Mouse (Mus musculus) midbrain, embryonic 11.5 days (tissue): ENCODE measurements around the gene Xirp1. TPM values are rescaled to one million over a fixed set of nuclear protein-coding genes. Genes with fewer than 3 reads are reported as not detected.

Experiments used
- ATAC-seq: fragments of 200-750 bp; cut with Nextera tagmentation; 2 replicates; pipeline ENCODE4 v1.8.0; 2017; ENCODE audit warnings: moderate TSS enrichment, moderate library complexity; ENCODE audit not compliant: low FRiP score
- DNase-seq: peaks from one replicate; pipeline ENCODE4 v3.0.0; 2015; ENCODE audit warnings: low spot score; ENCODE audit errors: missing footprints
- H3K27ac ChIP-seq: fragments of 300-500 bp; sonication (generic); 2 replicates; pipeline ENCODE4 v1.5.1; 2014; ENCODE audit warnings: low read depth, low read length
- H3K27me3 ChIP-seq: fragments of 300-500 bp; sonication (generic); 2 replicates; pipeline ENCODE4 v1.6.1; 2014; ENCODE audit warnings: mild to moderate bottlenecking, low read length, moderate library complexity, mixed read lengths; ENCODE audit not compliant: control insufficient read depth, insufficient read depth
- H3K36me3 ChIP-seq: fragments of 300-500 bp; sonication (generic); 2 replicates; pipeline ENCODE4 v1.6.1; 2014; ENCODE audit warnings: mild to moderate bottlenecking, low read length, moderate library complexity, mixed read lengths; ENCODE audit not compliant: control insufficient read depth, insufficient read depth
- H3K4me1 ChIP-seq: fragments of 300-500 bp; sonication (generic); 2 replicates; pipeline ENCODE4 v1.6.1; 2014; ENCODE audit warnings: low read length; ENCODE audit not compliant: control insufficient read depth, insufficient read depth
- H3K4me2 ChIP-seq: fragments of 300-500 bp; sonication (generic); 2 replicates; pipeline ENCODE4 v1.6.1; 2014; ENCODE audit warnings: mild to moderate bottlenecking, moderate library complexity
- H3K4me3 ChIP-seq: fragments of 300-500 bp; sonication (generic); 2 replicates; pipeline ENCODE4 v1.5.1; 2014; ENCODE audit warnings: low read depth, low read length
- H3K9ac ChIP-seq: fragments of 300-500 bp; sonication (generic); 2 replicates; pipeline ENCODE4 v1.6.1; 2014; ENCODE audit warnings: low read length
- H3K9me3 ChIP-seq: fragments of 300-500 bp; sonication (generic); 2 replicates; pipeline ENCODE4 v1.6.1; 2016; ENCODE audit warnings: low read length; ENCODE audit not compliant: control insufficient read depth
- WGBS: fragments of 180-500 bp; shearing (Covaris S2); extraction: QIAGEN DNeasy Blood & Tissue Kit; methylation state at CpG from one replicate; pipeline ENCODE4 v1.1.7; 2014; 5-methylcytosine and 5-hydroxymethylcytosine counted together
- polyA plus RNA-seq: library from polyadenylated mRNA; unstranded; fragments of >200 nt; fragmentation: Nextera tagmentation; extraction: Ambion mirVana; gene quantifications from 2 replicates; pipeline ENCODE4 v1.2.1, GENCODE M21; 2014

Gene Xirp1
- polyA plus RNA-seq, 1 experiment from 2014 or later: not detected

GRCm38 (mm10) chr9:120054545-120055277, 31.3 kb upstream of the Xirp1 start:
- Histone ChIP-seq H3K4me1 (peaks cover 4% of the 10 kb centered on the region; the same call in 1 of the 2 replicates), H3K4me2 (no peak overlapping the region), H3K36me3 (no peaks in the 10 kb centered on the region), H3K27me3 (no peaks in the 10 kb centered on the region), H3K27ac (no peak overlapping the region), H3K4me3 (no peak overlapping the region), H3K9me3 (no peaks in the 10 kb centered on the region), H3K9ac (no peak overlapping the region)
- DNase-seq (peak; percentile 82), ATAC-seq (peak; percentile 70)
- 47% methylated on average over 8 of the region's 8 CpGs for WGBS

- WGBS: 81% methylated on average over 3 of the region's 3 CpGs
- H3K27ac ChIP-seq: no peak overlapping the region
- H3K4me3 ChIP-seq: no peak overlapping the region
- no peak for ATAC-seq
- no peaks in the 10 kb centered on the region for H3K9me3 ChIP-seq
- H3K27me3 ChIP-seq: no peaks in the 10 kb centered on the region
- no peak for DNase-seq
- H3K36me3 ChIP-seq: no peaks in the 10 kb centered on the region
- H3K4me1 ChIP-seq: no peaks in the 10 kb centered on the region
- no peak overlapping the region for H3K9ac ChIP-seq
- no peak overlapping the region for H3K4me2 ChIP-seq
Measured at GRCm38 (mm10) chr9:120049407-120049806, 26.0 kb upstream of the Xirp1 start.

- Histone ChIP-seq H3K4me1 (no peaks in the 10 kb centered on the region), H3K4me3 (no peak overlapping the region), H3K4me2 (no peak overlapping the region), H3K36me3 (no peaks in the 10 kb centered on the region), H3K9me3 (no peaks in the 10 kb centered on the region), H3K9ac (no peak overlapping the region), H3K27ac (no peak overlapping the region), H3K27me3 (no peaks in the 10 kb centered on the region)
- no peak for ATAC-seq
- 82% methylated on average over 6 of the region's 6 CpGs for WGBS
- no peak for DNase-seq
Measured at GRCm38 (mm10) chr9:120048495-120048894, 25.1 kb upstream of the Xirp1 start.

- Histone ChIP-seq H3K9ac (no peak overlapping the region), H3K4me2 (no peak overlapping the region), H3K27me3 (no peaks in the 10 kb centered on the region), H3K4me3 (no peak overlapping the region), H3K9me3 (no peaks in the 10 kb centered on the region), H3K4me1 (no peaks in the 10 kb centered on the region), H3K27ac (no peak overlapping the region), H3K36me3 (no peaks in the 10 kb centered on the region)
- 72% methylated on average over 7 of the region's 7 CpGs for WGBS
- ATAC-seq (no peak), DNase-seq (no peak)
Measured at GRCm38 (mm10) chr9:120043115-120043514, 19.7 kb upstream of the Xirp1 start.

- H3K9ac ChIP-seq: no peak overlapping the region
- ATAC-seq (no peak), DNase-seq (no peak)
- H3K27ac ChIP-seq: no peak overlapping the region
- 83% methylated on average over 7 of the region's 7 CpGs for WGBS
- no peaks in the 10 kb centered on the region for H3K4me1 ChIP-seq
- no peaks in the 10 kb centered on the region for H3K9me3 ChIP-seq
- no peak overlapping the region for H3K4me2 ChIP-seq
- H3K36me3 ChIP-seq: no peaks in the 10 kb centered on the region
- H3K4me3 ChIP-seq: no peak overlapping the region
- no peaks in the 10 kb centered on the region for H3K27me3 ChIP-seq
Measured at GRCm38 (mm10) chr9:120037414-120037813, 14.0 kb upstream of the Xirp1 start.

- H3K9ac ChIP-seq: no peak overlapping the region
- no peak overlapping the region for H3K27ac ChIP-seq
- no peaks in the 10 kb centered on the region for H3K4me1 ChIP-seq
- no peaks in the 10 kb centered on the region for H3K27me3 ChIP-seq
- no peaks in the 10 kb centered on the region for H3K36me3 ChIP-seq
- H3K4me2 ChIP-seq: no peak overlapping the region
- ATAC-seq (no peak), DNase-seq (no peak)
- WGBS: 78% methylated on average over 8 of the region's 8 CpGs
- H3K9me3 ChIP-seq: no peaks in the 10 kb centered on the region
- no peak overlapping the region for H3K4me3 ChIP-seq
Measured at GRCm38 (mm10) chr9:120034375-120034774, 11.0 kb upstream of the Xirp1 start.

- no peak for DNase-seq
- Histone ChIP-seq H3K4me2 (no peak overlapping the region), H3K27ac (no peak overlapping the region), H3K4me1 (no peaks in the 10 kb centered on the region), H3K27me3 (no peaks in the 10 kb centered on the region), H3K36me3 (no peaks in the 10 kb centered on the region), H3K9me3 (no peaks in the 10 kb centered on the region), H3K4me3 (no peak overlapping the region), H3K9ac (no peak overlapping the region)
- no peak for ATAC-seq
- 88% methylated on average over 6 of the region's 6 CpGs for WGBS
Measured at GRCm38 (mm10) chr9:120032710-120033109, 9.3 kb upstream of the Xirp1 start.

GRCm38 (mm10) chr9:120030421-120030820, 7.0 kb upstream of the Xirp1 start:
- no peak for ATAC-seq
- Histone ChIP-seq H3K27ac (no peak overlapping the region), H3K9ac (no peak overlapping the region), H3K4me1 (no peaks in the 10 kb centered on the region), H3K36me3 (no peaks in the 10 kb centered on the region), H3K4me3 (no peak overlapping the region), H3K27me3 (no peaks in the 10 kb centered on the region), H3K4me2 (no peak overlapping the region), H3K9me3 (no peaks in the 10 kb centered on the region)
- DNase-seq: no peak
- 87% methylated on average over 10 of the region's 10 CpGs for WGBS

GRCm38 (mm10) chr9:120029880-120030279, 6.5 kb upstream of the Xirp1 start:
- WGBS: 93% methylated on average over 6 of the region's 6 CpGs

More at GRCm38 (mm10) chr9:120029880-120030279, 6.5 kb upstream of the Xirp1 start:
- Histone ChIP-seq H3K36me3 (no peaks in the 10 kb centered on the region), H3K9ac (no peak overlapping the region), H3K9me3 (no peaks in the 10 kb centered on the region), H3K27ac (no peak overlapping the region), H3K4me2 (no peak overlapping the region), H3K4me1 (no peaks in the 10 kb centered on the region), H3K4me3 (no peak overlapping the region), H3K27me3 (no peaks in the 10 kb centered on the region)
- no peak for ATAC-seq
- DNase-seq: no peak
